Mouse (Mus musculus) hindbrain, embryonic 16.5 days (tissue): Measurements from ENCODE around the gene Tmem218. TPM values are rescaled to one million over a fixed set of nuclear protein-coding genes. Genes with fewer than 3 reads are reported as not detected.

Experiments
- ATAC-seq: fragments of 200-750 bp; cut with Nextera tagmentation; 2 replicates; pipeline ENCODE4 v1.8.0; 2017; ENCODE audit warnings: moderate TSS enrichment, moderate library complexity
- H3K27ac ChIP-seq: fragments of 300-500 bp; sonication (generic); 2 replicates; pipeline ENCODE4 v1.5.1; 2014; ENCODE audit warnings: low read depth, mild to moderate bottlenecking, control low read depth, low read length, moderate library complexity
- H3K27me3 ChIP-seq: fragments of 300-500 bp; sonication (generic); replicated peaks from 2 replicates; pipeline ENCODE4 v1.6.1; 2014; ENCODE audit warnings: low read length; ENCODE audit not compliant: control insufficient read depth, insufficient read depth
- H3K36me3 ChIP-seq: fragments of 300-500 bp; sonication (generic); 2 replicates; pipeline ENCODE4 v1.6.1; 2014; ENCODE audit warnings: mild to moderate bottlenecking, low read length, moderate library complexity, mixed read lengths; ENCODE audit not compliant: control insufficient read depth, insufficient read depth
- H3K4me1 ChIP-seq: fragments of 300-500 bp; sonication (generic); 2 replicates; pipeline ENCODE4 v1.6.1; 2014; ENCODE audit warnings: low read depth, low read length; ENCODE audit not compliant: control insufficient read depth, insufficient read depth
- H3K4me2 ChIP-seq: fragments of 300-500 bp; sonication (generic); 2 replicates; pipeline ENCODE4 v1.6.1; 2014; ENCODE audit warnings: mild to moderate bottlenecking, low read length, control low read depth, moderate library complexity
- H3K4me3 ChIP-seq: fragments of 300-500 bp; sonication (generic); 2 replicates; pipeline ENCODE4 v1.5.1; 2014; ENCODE audit warnings: mild to moderate bottlenecking, low read length, control low read depth, moderate library complexity
- H3K9ac ChIP-seq: fragments of 300-500 bp; sonication (generic); 2 replicates; pipeline ENCODE4 v1.6.1; 2014; ENCODE audit warnings: low read depth, mild to moderate bottlenecking, control low read depth, low read length, moderate library complexity
- H3K9me3 ChIP-seq: fragments of 300-500 bp; sonication (generic); 2 replicates; pipeline ENCODE4 v1.6.1; 2014; ENCODE audit warnings: mild to moderate bottlenecking, low read length, moderate library complexity; ENCODE audit not compliant: control insufficient read depth
- WGBS: fragments of 180-500 bp; shearing (Covaris S2); extraction: QIAGEN DNeasy Blood & Tissue Kit; methylation state at CpG from one replicate; pipeline ENCODE4 v1.1.7; 2014; 5-methylcytosine and 5-hydroxymethylcytosine counted together
- polyA plus RNA-seq: library from polyadenylated mRNA; unstranded; fragments of >200 nt; fragmentation: Nextera tagmentation; extraction: Ambion mirVana; gene quantifications from 2 replicates; pipeline ENCODE4 v1.2.1, GENCODE M21; 2015

Gene Tmem218
- polyA plus RNA-seq, 1 experiment from 2014 or later: 11.0 TPM

DNA sequence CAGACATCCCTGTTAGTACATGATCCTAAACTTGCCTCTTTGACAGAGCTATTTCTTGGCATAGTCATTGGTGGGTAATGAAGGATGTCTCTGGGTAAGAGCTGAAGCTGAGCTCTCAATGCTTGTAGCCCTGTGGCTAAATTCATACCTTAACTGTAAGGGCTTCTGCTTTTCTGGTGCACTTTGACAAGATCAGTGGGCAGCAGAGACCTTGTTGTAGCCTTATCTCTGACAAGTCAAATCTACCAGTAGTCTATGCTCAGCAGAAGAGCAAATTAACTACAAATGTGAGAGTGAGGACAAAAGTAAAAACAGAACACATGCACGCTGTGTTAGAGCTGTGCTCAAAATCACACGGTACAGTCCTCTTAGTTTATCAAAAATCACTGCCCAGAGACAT is 58.6 kb downstream of the Tmem218 start:
- no peak overlapping the region for H3K9ac ChIP-seq
- H3K4me3 ChIP-seq: no peak overlapping the region
- no peaks in the 10 kb centered on the region for H3K4me1 ChIP-seq
- no peaks in the 10 kb centered on the region for H3K36me3 ChIP-seq
- H3K27me3 ChIP-seq: no peaks in the 10 kb centered on the region
- H3K27ac ChIP-seq: no peak overlapping the region
- ATAC-seq: no peak
- no peaks in the 10 kb centered on the region for H3K9me3 ChIP-seq
- 92% methylated on average over 2 of the region's 2 CpGs for WGBS
- H3K4me2 ChIP-seq: no peak overlapping the region

Other genes with a start within 250 kb of the Tmem218 start
- 32.2 and 38.8 TPM in 2 replicates for gene Pknox2, start 60.8 kb upstream of the Tmem218 start, polyA plus RNA-seq
- gene Slc37a2, start 47.5 kb downstream of the Tmem218 start, polyA plus RNA-seq: 1.9 and 2.6 TPM in 2 replicates
- 6.1 and 7.1 TPM in 2 replicates for gene Ccdc15, start 140.2 kb downstream of the Tmem218 start, polyA plus RNA-seq
- gene Hepacam, start 159.1 kb downstream of the Tmem218 start, polyA plus RNA-seq: 42.0 and 46.2 TPM in 2 replicates
- gene Robo4, start 193.7 kb downstream of the Tmem218 start, polyA plus RNA-seq: 5.5 and 8.6 TPM in 2 replicates
- 7.3 and 12.1 TPM in 2 replicates for gene Robo3, start 225.0 kb downstream of the Tmem218 start, polyA plus RNA-seq